Mouse (Mus musculus): Measurements from ENCODE around the gene Lmtk2. TPM values are rescaled to one million over a fixed set of nuclear protein-coding genes. Genes with fewer than 3 reads are reported as not detected.

Lmtk2 gene
- polyA plus RNA-seq, 1 experiment from 2014 or later = 4.4 TPM

- Histone ChIP-seq H3K36me3 (ENCODE audit: control insufficient read depth, insufficient read depth, low read length) (peaks cover 4% of the 10 kb centered on the region; the same call in 1 of the 2 replicates), H3K4me2 (ENCODE audit: low read depth, severe bottlenecking) (no peak overlapping the region), H3K4me3 (ENCODE audit: low read depth, low read length) (no peak overlapping the region), H3K27ac (replicated peaks; ENCODE audit: low read depth, low read length) (no peak overlapping the region), H3K4me1 (ENCODE audit: control insufficient read depth, insufficient read depth, low read length) (peaks cover 5% of the 10 kb centered on the region), H3K9me3 (ENCODE audit: control insufficient read depth, low read length) (no peaks in the 10 kb centered on the region), H3K9ac (ENCODE audit: low read length) (no peak overlapping the region), H3K27me3 (ENCODE audit: control insufficient read depth, insufficient read depth, low read length) (no peaks in the 10 kb centered on the region)
- WGBS = 80% methylated on average over 6 of the region's 6 CpGs
- ATAC-seq (ENCODE audit: insufficient number of reproducible peaks, low FRiP score, low TSS enrichment, low read depth) (no peak), DNase-seq (ENCODE audit: low spot score) (no peak)
Observed at GRCm38 (mm10) chr5:144188422-144188821, 88.2 kb downstream of the Lmtk2 start.

GRCm38 (mm10) chr5:144189327-144189726, 89.1 kb downstream of the Lmtk2 start:
- Histone ChIP-seq H3K27me3 (ENCODE audit: control insufficient read depth, insufficient read depth, low read length) (no peaks in the 10 kb centered on the region), H3K27ac (replicated peaks; ENCODE audit: low read depth, low read length) (no peak overlapping the region), H3K4me1 (ENCODE audit: control insufficient read depth, insufficient read depth, low read length) (peaks cover 5% of the 10 kb centered on the region), H3K4me3 (ENCODE audit: low read depth, low read length) (no peak overlapping the region), H3K4me2 (ENCODE audit: low read depth, severe bottlenecking) (no peak overlapping the region), H3K9me3 (ENCODE audit: control insufficient read depth, low read length) (no peaks in the 10 kb centered on the region), H3K36me3 (ENCODE audit: control insufficient read depth, insufficient read depth, low read length) (peaks cover 4% of the 10 kb centered on the region; the same call in 1 of the 2 replicates), H3K9ac (ENCODE audit: low read length) (no peak overlapping the region)
- WGBS = 79% methylated on average over 7 of the region's 7 CpGs
- no peak for ATAC-seq (ENCODE audit: insufficient number of reproducible peaks, low FRiP score, low TSS enrichment, low read depth)
- DNase-seq (ENCODE audit: low spot score) = no peak

- Histone ChIP-seq H3K27me3 (ENCODE audit: control insufficient read depth, insufficient read depth, low read length) (no peaks in the 10 kb centered on the region), H3K9ac (ENCODE audit: low read length) (no peak within 1 kb of the TSS), H3K4me3 (ENCODE audit: low read depth, low read length) (peak within 1 kb of the TSS; percentile 17), H3K27ac (replicated peaks; ENCODE audit: low read depth, low read length) (no peak within 1 kb of the TSS), H3K4me2 (ENCODE audit: low read depth, severe bottlenecking) (peak within 1 kb of the TSS; percentile 55), H3K36me3 (ENCODE audit: control insufficient read depth, insufficient read depth, low read length) (0 out of 2 replicates have a peak, but pooled peaks cover 2% of the 10 kb centered on the region), H3K9me3 (ENCODE audit: control insufficient read depth, low read length) (no peaks in the 10 kb centered on the region), H3K4me1 (ENCODE audit: control insufficient read depth, insufficient read depth, low read length) (peaks cover 5% of the 10 kb centered on the region)
- ATAC-seq (ENCODE audit: insufficient number of reproducible peaks, low FRiP score, low TSS enrichment, low read depth) (peak; percentile 68), DNase-seq (ENCODE audit: low spot score) (peak; percentile 65)
- WGBS = 3% methylated on average over 19 of the region's 26 CpGs
Observed at GRCm38 (mm10) chr5:144189950-144190583, 89.8 kb downstream of the Lmtk2 start, which contains the start of gene Bhlha15. Gene Bhlha15, plus strand, starts transcription at chr5:144190286.

GRCm38 (mm10) chr5:144191026-144191425, 90.8 kb downstream of the Lmtk2 start:
- 50% methylated on average over 23 of the region's 23 CpGs for WGBS
- DNase-seq (ENCODE audit: low spot score) (peak; percentile 38), ATAC-seq (ENCODE audit: insufficient number of reproducible peaks, low FRiP score, low TSS enrichment, low read depth) (no peak)
- H3K36me3 ChIP-seq (ENCODE audit: control insufficient read depth, insufficient read depth, low read length) = 0 out of 2 replicates have a peak, but pooled peaks cover 2% of the 10 kb centered on the region
- peaks cover 5% of the 10 kb centered on the region for H3K4me1 ChIP-seq (ENCODE audit: control insufficient read depth, insufficient read depth, low read length)
- H3K9ac ChIP-seq (ENCODE audit: low read length) = no peak overlapping the region
- H3K4me3 ChIP-seq (ENCODE audit: low read depth, low read length) = no peak overlapping the region
- no peaks in the 10 kb centered on the region for H3K27me3 ChIP-seq (ENCODE audit: control insufficient read depth, insufficient read depth, low read length)
- no peak overlapping the region for H3K4me2 ChIP-seq (ENCODE audit: low read depth, severe bottlenecking)
- no peaks in the 10 kb centered on the region for H3K9me3 ChIP-seq (ENCODE audit: control insufficient read depth, low read length)
- H3K27ac ChIP-seq (replicated peaks; ENCODE audit: low read depth, low read length) = no peak overlapping the region

GRCm38 (mm10) chr5:144192673-144193072, 92.4 kb downstream of the Lmtk2 start:
- Histone ChIP-seq H3K4me2 (ENCODE audit: low read depth, severe bottlenecking) (no peak overlapping the region), H3K9ac (ENCODE audit: low read length) (no peak overlapping the region), H3K9me3 (ENCODE audit: control insufficient read depth, low read length) (no peaks in the 10 kb centered on the region), H3K4me3 (ENCODE audit: low read depth, low read length) (no peak overlapping the region), H3K4me1 (ENCODE audit: control insufficient read depth, insufficient read depth, low read length) (peaks cover 5% of the 10 kb centered on the region), H3K36me3 (ENCODE audit: control insufficient read depth, insufficient read depth, low read length) (no peaks in the 10 kb centered on the region), H3K27ac (replicated peaks; ENCODE audit: low read depth, low read length) (no peak overlapping the region), H3K27me3 (ENCODE audit: control insufficient read depth, insufficient read depth, low read length) (no peaks in the 10 kb centered on the region)
- WGBS = 84% methylated on average over 6 of the region's 6 CpGs
- ATAC-seq (ENCODE audit: insufficient number of reproducible peaks, low FRiP score, low TSS enrichment, low read depth) (no peak), DNase-seq (ENCODE audit: low spot score) (no peak)

- H3K4me2 ChIP-seq (ENCODE audit: low read depth, severe bottlenecking) = no peak overlapping the region
- no peaks in the 10 kb centered on the region for H3K27me3 ChIP-seq (ENCODE audit: control insufficient read depth, insufficient read depth, low read length)
- no peaks in the 10 kb centered on the region for H3K9me3 ChIP-seq (ENCODE audit: control insufficient read depth, low read length)
- peaks cover 5% of the 10 kb centered on the region for H3K4me1 ChIP-seq (ENCODE audit: control insufficient read depth, insufficient read depth, low read length)
- ATAC-seq (ENCODE audit: insufficient number of reproducible peaks, low FRiP score, low TSS enrichment, low read depth) = no peak
- H3K4me3 ChIP-seq (ENCODE audit: low read depth, low read length) = no peak overlapping the region
- H3K27ac ChIP-seq (replicated peaks; ENCODE audit: low read depth, low read length) = no peak overlapping the region
- H3K36me3 ChIP-seq (ENCODE audit: control insufficient read depth, insufficient read depth, low read length) = no peaks in the 10 kb centered on the region
- WGBS = 82% methylated on average over 7 of the region's 7 CpGs
- H3K9ac ChIP-seq (ENCODE audit: low read length) = no peak overlapping the region
- DNase-seq (ENCODE audit: low spot score) = no peak
Observed at GRCm38 (mm10) chr5:144194416-144194815, 94.2 kb downstream of the Lmtk2 start.

- Histone ChIP-seq H3K9me3 (ENCODE audit: control insufficient read depth, low read length) (no peaks in the 10 kb centered on the region), H3K9ac (ENCODE audit: low read length) (no peak overlapping the region), H3K27ac (replicated peaks; ENCODE audit: low read depth, low read length) (no peak overlapping the region), H3K4me2 (ENCODE audit: low read depth, severe bottlenecking) (no peak overlapping the region), H3K27me3 (ENCODE audit: control insufficient read depth, insufficient read depth, low read length) (no peaks in the 10 kb centered on the region), H3K36me3 (ENCODE audit: control insufficient read depth, insufficient read depth, low read length) (no peaks in the 10 kb centered on the region), H3K4me1 (ENCODE audit: control insufficient read depth, insufficient read depth, low read length) (0 out of 2 replicates have a peak, but pooled peaks cover 2% of the 10 kb centered on the region), H3K4me3 (ENCODE audit: low read depth, low read length) (no peak overlapping the region)
- 89% methylated on average over 8 of the region's 8 CpGs for whole genome bisulfite sequencing
- DNase-seq (ENCODE audit: low spot score) (no peak), ATAC-seq (ENCODE audit: insufficient number of reproducible peaks, low FRiP score, low TSS enrichment, low read depth) (no peak)
Observed at GRCm38 (mm10) chr5:144195567-144195966, 95.3 kb downstream of the Lmtk2 start.

- H3K4me2 ChIP-seq (ENCODE audit: low read depth, severe bottlenecking) = no peak overlapping the region
- no peak overlapping the region for H3K4me3 ChIP-seq (ENCODE audit: low read depth, low read length)
- H3K36me3 ChIP-seq (ENCODE audit: control insufficient read depth, insufficient read depth, low read length) = peaks cover 5% of the 10 kb centered on the region; the same call in 1 of the 2 replicates
- H3K27me3 ChIP-seq (ENCODE audit: control insufficient read depth, insufficient read depth, low read length) = no peaks in the 10 kb centered on the region
- H3K9me3 ChIP-seq (ENCODE audit: control insufficient read depth, low read length) = no peaks in the 10 kb centered on the region
- no peak for ATAC-seq (ENCODE audit: insufficient number of reproducible peaks, low FRiP score, low TSS enrichment, low read depth)
- H3K4me1 ChIP-seq (ENCODE audit: control insufficient read depth, insufficient read depth, low read length) = no peaks in the 10 kb centered on the region
- no peak for DNase-seq (ENCODE audit: low spot score)
- H3K9ac ChIP-seq (ENCODE audit: low read length) = no peak overlapping the region
- WGBS = 89% methylated on average over 11 of the region's 11 CpGs
- H3K27ac ChIP-seq (replicated peaks; ENCODE audit: low read depth, low read length) = no peak overlapping the region
Observed at GRCm38 (mm10) chr5:144200616-144201015, 100.4 kb downstream of the Lmtk2 start.
